Mouse (Mus musculus): ENCODE data around the gene Ifngr1. TPM values are rescaled to one million over a fixed set of nuclear protein-coding genes. Genes with fewer than 3 reads are reported as not detected.

Gene Ifngr1
- total and polyA plus RNA-seq, 2 experiments from 2014 or later = 38.6 to 40.1 TPM

DNA sequence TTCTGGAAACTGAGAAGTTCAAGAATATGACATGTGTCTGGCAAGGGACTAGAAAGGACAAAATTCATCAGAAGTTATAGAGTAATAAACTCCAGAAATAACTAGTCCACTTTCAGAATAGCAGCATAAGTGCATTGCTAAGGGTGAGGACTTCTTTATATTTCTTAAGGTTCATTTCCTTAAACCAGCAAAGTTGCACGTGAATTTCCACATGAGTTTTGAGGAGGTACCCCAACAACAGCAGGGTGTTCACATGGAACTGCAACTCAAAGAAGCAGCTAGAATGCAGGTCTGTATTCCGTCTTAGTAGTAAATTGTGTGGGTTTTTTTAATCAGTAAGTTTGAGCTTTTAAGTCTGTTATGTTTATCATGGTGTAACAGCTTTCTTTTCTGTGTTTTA, 37.9 kb upstream of the Ifngr1 start:
- Histone ChIP-seq H3K27me3 (ENCODE audit: control insufficient read depth, insufficient read depth, low read length) (no peaks in the 10 kb centered on the region), H3K4me2 (ENCODE audit: low read depth, low read length) (no peak overlapping the region), H3K9me3 (replicated peaks; ENCODE audit: control insufficient read depth, low read length) (no peaks in the 10 kb centered on the region), H3K4me3 (ENCODE audit: low read depth, low read length) (no peak overlapping the region), H3K9ac (replicated peaks; ENCODE audit: low read depth, low read length) (no peak overlapping the region), H3K4me1 (ENCODE audit: control insufficient read depth, insufficient read depth) (no peaks in the 10 kb centered on the region), H3K36me3 (replicated peaks; ENCODE audit: control insufficient read depth, insufficient read depth, low read length) (no peaks in the 10 kb centered on the region), H3K27ac (ENCODE audit: low read depth) (no peak overlapping the region)
- 55% methylated on average over 2 of the region's 2 CpGs for WGBS
- no peak for DNase-seq (ENCODE audit: low spot score)
- no peak for ATAC-seq (ENCODE audit: insufficient read depth, low read depth)
- TF ChIP-seq CTCF (IDR thresholded peaks at IDR 0.05; ENCODE audit: low read depth) (no peak), EP300 (IDR thresholded peaks at IDR 0.05; ENCODE audit: low read depth) (no peak)

DNA sequence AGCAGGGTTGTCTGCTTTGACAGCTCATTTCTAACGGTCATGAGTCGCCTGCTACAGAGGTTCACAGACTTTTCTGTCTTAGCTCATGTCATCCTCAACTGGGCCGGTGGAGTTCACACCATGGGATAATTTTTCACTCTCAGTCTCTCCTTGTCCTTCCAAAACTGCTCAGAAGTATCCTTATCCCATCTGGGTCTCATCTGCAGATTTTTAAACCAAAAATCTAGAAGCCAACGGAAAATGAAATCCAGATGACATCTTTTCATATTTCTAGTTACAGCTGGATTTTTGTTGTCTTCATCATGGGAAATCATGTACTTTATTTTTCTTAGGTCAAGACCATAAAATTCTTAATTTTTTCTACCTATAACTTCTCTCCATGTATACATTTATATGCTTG, 34.1 kb upstream of the Ifngr1 start:
- ATAC-seq (ENCODE audit: insufficient read depth, low read depth) (no peak), DNase-seq (ENCODE audit: low spot score) (no peak)
- Histone ChIP-seq H3K27ac (ENCODE audit: low read depth) (no peak overlapping the region), H3K27me3 (ENCODE audit: control insufficient read depth, insufficient read depth, low read length) (no peaks in the 10 kb centered on the region), H3K4me3 (ENCODE audit: low read depth, low read length) (no peak overlapping the region), H3K9me3 (replicated peaks; ENCODE audit: control insufficient read depth, low read length) (no peaks in the 10 kb centered on the region), H3K9ac (replicated peaks; ENCODE audit: low read depth, low read length) (no peak overlapping the region), H3K4me1 (ENCODE audit: control insufficient read depth, insufficient read depth) (no peaks in the 10 kb centered on the region), H3K4me2 (ENCODE audit: low read depth, low read length) (no peak overlapping the region), H3K36me3 (replicated peaks; ENCODE audit: control insufficient read depth, insufficient read depth, low read length) (no peaks in the 10 kb centered on the region)
- 81% methylated on average over 4 of the region's 4 CpGs for WGBS
- TF ChIP-seq EP300 (IDR thresholded peaks at IDR 0.05; ENCODE audit: low read depth) = no peak

DNA sequence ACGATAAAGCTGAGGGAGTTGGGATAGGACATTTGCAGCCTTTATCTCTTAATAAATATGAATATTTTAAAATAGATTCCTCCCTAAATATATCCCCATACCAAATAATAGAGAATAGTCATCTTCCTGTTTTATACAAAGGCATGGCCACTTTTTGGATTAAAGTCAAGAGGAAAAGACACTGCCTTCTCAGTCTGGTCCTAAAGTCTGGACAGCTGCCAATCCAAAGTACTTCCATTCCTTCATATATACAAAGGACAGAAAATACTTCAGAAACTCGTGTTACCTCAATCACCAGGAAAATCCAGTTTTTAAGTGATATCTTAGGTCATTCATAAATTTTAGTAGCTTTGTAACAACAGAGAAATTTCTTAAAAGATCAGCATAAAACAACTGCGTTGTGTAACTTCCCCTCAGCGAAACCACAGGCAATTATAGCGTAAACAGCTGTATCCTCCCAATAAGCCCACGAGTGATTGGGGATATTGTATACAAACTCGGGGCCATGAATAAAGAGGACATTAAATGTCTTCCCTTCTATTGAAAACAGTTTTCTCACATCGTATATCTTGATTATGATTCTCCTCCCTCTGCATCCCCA, 32.1 kb upstream of the Ifngr1 start:
- 0 out of 2 replicates have a peak, but pooled peaks cover 4% of the 10 kb centered on the region for H3K9me3 ChIP-seq (replicated peaks; ENCODE audit: control insufficient read depth, low read length)
- H3K4me3 ChIP-seq (ENCODE audit: low read depth, low read length) = no peak overlapping the region
- H3K27me3 ChIP-seq (ENCODE audit: control insufficient read depth, insufficient read depth, low read length) = no peaks in the 10 kb centered on the region
- no peaks in the 10 kb centered on the region for H3K4me1 ChIP-seq (ENCODE audit: control insufficient read depth, insufficient read depth)
- H3K4me2 ChIP-seq (ENCODE audit: low read depth, low read length) = no peak overlapping the region
- H3K9ac ChIP-seq (replicated peaks; ENCODE audit: low read depth, low read length) = no peak overlapping the region
- H3K36me3 ChIP-seq (replicated peaks; ENCODE audit: control insufficient read depth, insufficient read depth, low read length) = no peaks in the 10 kb centered on the region
- 0 out of 2 replicates have a peak overlapping the region, but pooled peaks have one; percentile 38 for H3K27ac ChIP-seq (ENCODE audit: low read depth)
- DNase-seq (ENCODE audit: low spot score) (no peak), ATAC-seq (ENCODE audit: insufficient read depth, low read depth) (no peak)
- 55% methylated on average over 8 of the region's 8 CpGs for whole genome bisulfite sequencing
- TF ChIP-seq CTCF (IDR thresholded peaks at IDR 0.05; ENCODE audit: low read depth) (no peak), EP300 (IDR thresholded peaks at IDR 0.05; ENCODE audit: low read depth) (no peak)

DNA sequence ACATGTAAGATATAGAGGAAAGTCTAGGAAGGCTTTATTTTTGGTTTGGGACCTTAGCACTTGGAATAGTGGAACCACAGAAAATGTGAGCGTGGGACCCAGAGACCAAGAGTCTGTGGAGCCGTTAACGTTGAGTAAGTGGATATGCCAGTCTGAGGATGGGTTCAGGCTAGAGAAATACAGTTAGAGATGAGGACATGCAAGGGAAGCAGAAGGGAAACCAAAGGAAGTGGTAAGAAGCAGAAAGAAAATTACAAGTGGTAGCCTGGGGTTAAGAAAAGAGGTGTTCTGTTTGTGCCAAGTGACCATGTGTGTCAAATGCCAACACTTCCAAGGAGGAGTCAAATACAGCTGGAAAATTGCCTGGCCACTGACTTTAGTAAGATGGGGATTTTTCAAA, 29.2 kb upstream of the Ifngr1 start:
- H3K4me1 ChIP-seq (ENCODE audit: control insufficient read depth, insufficient read depth) = no peaks in the 10 kb centered on the region
- H3K4me3 ChIP-seq (ENCODE audit: low read depth, low read length) = no peak overlapping the region
- H3K9ac ChIP-seq (replicated peaks; ENCODE audit: low read depth, low read length) = no peak overlapping the region
- H3K27ac ChIP-seq (ENCODE audit: low read depth) = peak overlapping the region; percentile 55; the same call in 1 of the 2 replicates
- H3K36me3 ChIP-seq (replicated peaks; ENCODE audit: control insufficient read depth, insufficient read depth, low read length) = no peaks in the 10 kb centered on the region
- whole genome bisulfite sequencing = 89% methylated on average over 3 of the region's 3 CpGs
- no peak overlapping the region for H3K4me2 ChIP-seq (ENCODE audit: low read depth, low read length)
- H3K27me3 ChIP-seq (ENCODE audit: control insufficient read depth, insufficient read depth, low read length) = no peaks in the 10 kb centered on the region
- 0 out of 2 replicates have a peak, but pooled peaks cover 4% of the 10 kb centered on the region for H3K9me3 ChIP-seq (replicated peaks; ENCODE audit: control insufficient read depth, low read length)
- TF ChIP-seq CTCF (IDR thresholded peaks at IDR 0.05; ENCODE audit: low read depth) = no peak
- no peak for TF ChIP-seq EP300 (IDR thresholded peaks at IDR 0.05; ENCODE audit: low read depth)
- ATAC-seq (ENCODE audit: insufficient read depth, low read depth) = no peak
- DNase-seq (ENCODE audit: low spot score) = no peak

DNA sequence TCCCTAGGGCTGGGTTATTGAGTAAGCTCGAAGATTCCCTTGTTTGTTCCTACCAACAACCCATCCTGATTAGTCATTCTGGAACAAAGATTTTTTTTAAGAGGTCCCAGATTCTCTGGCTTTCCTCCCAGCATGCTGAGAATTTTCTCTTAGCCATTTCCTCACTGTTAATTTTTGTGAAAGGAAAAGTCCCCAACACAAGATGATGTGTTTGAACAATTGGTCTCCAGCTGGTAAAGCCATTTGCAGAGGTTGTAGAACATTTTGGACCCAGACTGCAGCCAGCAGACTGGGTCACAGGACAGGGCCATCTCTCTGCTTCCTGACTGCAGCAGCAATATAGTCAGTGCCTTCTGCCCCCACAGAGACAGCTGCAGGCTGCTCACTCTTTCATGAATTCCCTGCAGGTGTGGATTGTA, 28.3 kb upstream of the Ifngr1 start:
- 39% methylated on average over 1 of the region's 1 CpGs for WGBS
- Histone ChIP-seq H3K4me3 (ENCODE audit: low read depth, low read length) (no peak overlapping the region), H3K4me2 (ENCODE audit: low read depth, low read length) (no peak overlapping the region), H3K9me3 (replicated peaks; ENCODE audit: control insufficient read depth, low read length) (0 out of 2 replicates have a peak, but pooled peaks cover 4% of the 10 kb centered on the region), H3K9ac (replicated peaks; ENCODE audit: low read depth, low read length) (no peak overlapping the region), H3K27ac (ENCODE audit: low read depth) (peak overlapping the region; percentile 74), H3K4me1 (ENCODE audit: control insufficient read depth, insufficient read depth) (no peaks in the 10 kb centered on the region), H3K36me3 (replicated peaks; ENCODE audit: control insufficient read depth, insufficient read depth, low read length) (no peaks in the 10 kb centered on the region), H3K27me3 (ENCODE audit: control insufficient read depth, insufficient read depth, low read length) (no peaks in the 10 kb centered on the region)
- TF ChIP-seq CTCF (IDR thresholded peaks at IDR 0.05; ENCODE audit: low read depth) (no peak), EP300 (IDR thresholded peaks at IDR 0.05; ENCODE audit: low read depth) (peak; percentile 96)
- ATAC-seq (ENCODE audit: insufficient read depth, low read depth) (peak; percentile 75), DNase-seq (ENCODE audit: low spot score) (peak; percentile 43)

DNA sequence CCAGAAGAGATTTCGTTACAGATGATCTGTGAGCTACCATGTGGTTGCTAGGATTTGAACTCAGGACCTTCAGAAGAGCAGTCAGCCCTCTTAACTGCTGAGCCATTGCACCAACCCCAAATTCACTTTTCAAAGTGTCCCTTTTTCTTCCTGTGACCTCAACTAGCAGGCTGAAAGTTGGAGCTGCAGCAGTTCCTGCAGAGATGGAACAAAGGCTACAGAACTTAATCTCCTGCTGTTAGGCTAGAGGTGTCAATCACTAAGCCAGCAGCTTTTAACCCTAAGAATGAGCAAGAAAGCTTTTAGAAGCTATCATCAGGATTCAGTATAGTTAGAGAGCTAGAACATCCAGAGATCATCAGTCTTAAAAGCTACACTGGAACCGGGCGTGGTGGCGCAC, 24.3 kb upstream of the Ifngr1 start:
- Histone ChIP-seq H3K4me2 (ENCODE audit: low read depth, low read length) (no peak overlapping the region), H3K4me1 (ENCODE audit: control insufficient read depth, insufficient read depth) (peaks cover 12% of the 10 kb centered on the region), H3K4me3 (ENCODE audit: low read depth, low read length) (no peak overlapping the region), H3K9me3 (replicated peaks; ENCODE audit: control insufficient read depth, low read length) (0 out of 2 replicates have a peak, but pooled peaks cover 4% of the 10 kb centered on the region), H3K36me3 (replicated peaks; ENCODE audit: control insufficient read depth, insufficient read depth, low read length) (no peaks in the 10 kb centered on the region), H3K27me3 (ENCODE audit: control insufficient read depth, insufficient read depth, low read length) (no peaks in the 10 kb centered on the region), H3K9ac (replicated peaks; ENCODE audit: low read depth, low read length) (no peak overlapping the region), H3K27ac (ENCODE audit: low read depth) (no peak overlapping the region)
- ATAC-seq (ENCODE audit: insufficient read depth, low read depth) (no peak), DNase-seq (ENCODE audit: low spot score) (no peak)
- 93% methylated on average over 4 of the region's 4 CpGs for WGBS
- TF ChIP-seq CTCF (IDR thresholded peaks at IDR 0.05; ENCODE audit: low read depth) = no peak
- no peak for TF ChIP-seq EP300 (IDR thresholded peaks at IDR 0.05; ENCODE audit: low read depth)

Measured in heart, postnatal 0 days (tissue).